Comparison of ENCODE assay signal across 11 mouse cellular contexts in the genomic region with DNA sequence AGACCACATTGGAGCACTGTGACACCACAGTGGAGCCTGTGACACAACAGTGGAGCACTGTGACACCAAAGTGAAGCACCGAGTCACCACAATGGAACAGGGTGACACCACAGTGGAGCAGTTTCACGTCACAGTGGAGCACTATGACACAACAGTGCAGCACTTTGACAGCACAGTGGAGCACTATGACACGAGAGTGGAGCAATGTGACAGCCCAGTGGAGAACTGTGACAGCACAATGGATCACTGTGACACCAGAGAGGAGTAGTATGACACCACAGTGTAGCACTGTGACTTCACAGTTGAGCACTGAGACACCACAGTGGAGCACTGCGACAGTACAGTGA.
DNase-seq lines count a peak whose midpoint lies in the region; ATAC-seq and TF ChIP-seq lines count a peak whose summit lies in the region.
"Had no signal": no experiment of that assay in that cellular context is flagged by ENCODE, and none has a peak within 500 bp of the region (broad histone marks: within the 10 kb centered on the region; RNA-seq: fewer than 3 reads in every experiment).

No protein-coding gene starts in this region.

- H3K4me2 ChIP-seq in hindbrain, embryonic 15.5 days = no peak overlapping the region
- H3K4me2 ChIP-seq in hindbrain, embryonic 13.5 days = no peak overlapping the region
- H3K4me2 ChIP-seq in heart, postnatal 0 days (ENCODE audit: low read depth, low read length) = no peak overlapping the region
- H3K4me2 ChIP-seq: kidney, embryonic 15.5 days; liver, embryonic 13.5 days had no signal

- no peak overlapping the region for H3K4me3 ChIP-seq in hindbrain, embryonic 15.5 days
- no peak overlapping the region for H3K4me3 ChIP-seq in hindbrain, embryonic 13.5 days
- H3K4me3 ChIP-seq in heart, postnatal 0 days (ENCODE audit: low read depth, low read length) = no peak overlapping the region
- H3K4me3 ChIP-seq: kidney, embryonic 15.5 days; liver, embryonic 13.5 days had no signal

- H3K9ac ChIP-seq in hindbrain, embryonic 15.5 days = no peak overlapping the region
- H3K9ac ChIP-seq in hindbrain, embryonic 13.5 days = no peak overlapping the region
- no peak overlapping the region for H3K9ac ChIP-seq in heart, postnatal 0 days (replicated peaks; ENCODE audit: low read depth, low read length)
- H3K9ac ChIP-seq: kidney, embryonic 15.5 days; liver, embryonic 13.5 days had no signal

- no peaks in the 10 kb centered on the region for H3K27me3 ChIP-seq in hindbrain, embryonic 15.5 days
- no peaks in the 10 kb centered on the region for H3K27me3 ChIP-seq in hindbrain, embryonic 13.5 days
- no peaks in the 10 kb centered on the region for H3K27me3 ChIP-seq in heart, postnatal 0 days (ENCODE audit: control insufficient read depth, insufficient read depth, low read length)
- H3K27me3 ChIP-seq: kidney, embryonic 15.5 days; liver, embryonic 13.5 days had no signal

- WGBS in hindbrain, embryonic 15.5 days = 64% methylated on average over 4 of the region's 4 CpGs
- WGBS in hindbrain, embryonic 13.5 days = 60% methylated on average over 4 of the region's 4 CpGs
- 52% methylated on average over 4 of the region's 4 CpGs for WGBS in heart, postnatal 0 days

- no peak for TF ChIP-seq CTCF in heart, postnatal 0 days (IDR thresholded peaks at IDR 0.05; ENCODE audit: low read depth)

- H3K36me3 ChIP-seq in hindbrain, embryonic 15.5 days = no peaks in the 10 kb centered on the region
- 0 out of 2 replicates have a peak, but pooled peaks cover 3% of the 10 kb centered on the region for H3K36me3 ChIP-seq in hindbrain, embryonic 13.5 days
- H3K36me3 ChIP-seq in heart, postnatal 0 days (replicated peaks; ENCODE audit: control insufficient read depth, insufficient read depth, low read length) = no peaks in the 10 kb centered on the region
- H3K36me3 ChIP-seq: kidney, embryonic 15.5 days; liver, embryonic 13.5 days had no signal

- peaks cover 64% of the 10 kb centered on the region for H3K9me3 ChIP-seq in hindbrain, embryonic 15.5 days
- H3K9me3 ChIP-seq in hindbrain, embryonic 13.5 days = peaks cover 67% of the 10 kb centered on the region
- peaks cover 64% of the 10 kb centered on the region for H3K9me3 ChIP-seq in heart, postnatal 0 days (replicated peaks; ENCODE audit: control insufficient read depth, low read length)

- H3K27ac ChIP-seq in hindbrain, embryonic 15.5 days (replicated peaks) = no peak overlapping the region
- no peak overlapping the region for H3K27ac ChIP-seq in hindbrain, embryonic 13.5 days
- no peak overlapping the region for H3K27ac ChIP-seq in heart, postnatal 0 days (ENCODE audit: low read depth)
- H3K27ac ChIP-seq: kidney, embryonic 15.5 days; liver, embryonic 13.5 days had no signal

- no peak for TF ChIP-seq EP300 in heart, postnatal 0 days (IDR thresholded peaks at IDR 0.05; ENCODE audit: low read depth)

- DNase-seq in spleen, postnatal 36 days (ENCODE audit: low spot score in 2 of 2) = peak; percentile 0 to 1
- DNase-seq in spleen, adult 12 weeks (ENCODE audit: low spot score) = no peak
- no peak for DNase-seq in heart, postnatal 0 days (ENCODE audit: low spot score)
- peak; percentile 4 for DNase-seq in naive thymus-derived CD4-positive, alpha-beta T cell, adult 2 months (ENCODE audit: low read depth)
- DNase-seq in layer of hippocampus, adult 8-10 months (ENCODE audit: low spot score in 2 of 2) = no peak
- DNase-seq in right cerebral cortex, postnatal 4 days = no peak
- DNase-seq: cerebellum, postnatal 14 days; liver, embryonic 13.5 days had no signal

- H3K4me1 ChIP-seq in hindbrain, embryonic 15.5 days (replicated peaks) = no peaks in the 10 kb centered on the region
- H3K4me1 ChIP-seq in hindbrain, embryonic 13.5 days (replicated peaks) = no peaks in the 10 kb centered on the region
- no peaks in the 10 kb centered on the region for H3K4me1 ChIP-seq in heart, postnatal 0 days (ENCODE audit: control insufficient read depth, insufficient read depth)
- H3K4me1 ChIP-seq: kidney, embryonic 15.5 days; liver, embryonic 13.5 days had no signal

- ATAC-seq in hindbrain, embryonic 15.5 days (ENCODE audit: low FRiP score, low read depth) = 0 out of 2 replicates have a peak, but pooled peaks have one; percentile 9
- ATAC-seq in hindbrain, embryonic 13.5 days (ENCODE audit: low FRiP score) = no peak; the same call in 1 of the 2 replicates
- peak; percentile 4; the same call in 1 of the 2 replicates for ATAC-seq in heart, postnatal 0 days (ENCODE audit: insufficient read depth, low read depth)

Comparison
In these comparisons a context has a peak if more than half of its experiments do, and no peak if none do; other contexts are left out.
1. DNase-seq: peak in spleen, postnatal 36 days (2 of 2) and naive thymus-derived CD4-positive, alpha-beta T cell, adult 2 months (single experiment); none in spleen, adult 12 weeks (single experiment), heart, postnatal 0 days (single experiment), layer of hippocampus, adult 8-10 months (0 of 2) and right cerebral cortex, postnatal 4 days (single experiment).